Mouse (Mus musculus): ENCODE measurements around the gene Gpc6. TPM values are rescaled to one million over a fixed set of nuclear protein-coding genes. Genes with fewer than 3 reads are reported as not detected.

Gpc6 gene
- total and polyA plus RNA-seq, 3 experiments, result not detected

GRCm38 (mm10) chr14:117157426-117157825 is 232.3 kb downstream of the Gpc6 start:
- H3K27me3 ChIP-seq (ENCODE audit: control insufficient read depth in 1 of 2, insufficient read depth in 2 of 2, low read length in 2 of 2), result no peaks in the 10 kb centered on the region
- no peak for TF ChIP-seq GATA1 (IDR thresholded peaks at IDR 0.05; ENCODE audit: low read depth, low read length)
- TF ChIP-seq E2F4 (IDR thresholded peaks at IDR 0.05; ENCODE audit: borderline replicate concordance, low read depth, low read length), result no peak
- no peak for TF ChIP-seq GABPA (IDR thresholded peaks at IDR 0.05; ENCODE audit: low read depth, low read length)
- TF ChIP-seq EP300 (IDR thresholded peaks at IDR 0.05; ENCODE audit: low read depth in 1 of 2, low read length in 2 of 2), result no peak
- no peak for TF ChIP-seq BHLHE40 (IDR thresholded peaks at IDR 0.05; ENCODE audit: borderline replicate concordance, low read depth, low read length)
- no peak for TF ChIP-seq RAD21 (IDR thresholded peaks at IDR 0.05; ENCODE audit: low read depth, low read length)
- no peak for TF ChIP-seq JUND (IDR thresholded peaks at IDR 0.05; ENCODE audit: low read depth, low read length)
- no peak for TF ChIP-seq KAT2A (conservative IDR thresholded peaks at IDR 0.05; ENCODE audit: low read depth, low read length)
- no peak for TF ChIP-seq POLR2AphosphoS2 (IDR thresholded peaks at IDR 0.05; ENCODE audit: low read length)
- H3K4me3 ChIP-seq (ENCODE audit: control insufficient read depth in 1 of 2, insufficient read depth in 1 of 2, low read depth in 2 of 2, low read length in 2 of 2), result no peak overlapping the region
- no peaks in the 10 kb centered on the region for H3K4me1 ChIP-seq (ENCODE audit: control insufficient read depth in 1 of 2, insufficient read depth in 2 of 2, low read length in 2 of 2)
- H3K36me3 ChIP-seq (ENCODE audit: control insufficient read depth in 1 of 2, insufficient read depth in 2 of 2, low read length in 2 of 2), result no peaks in the 10 kb centered on the region
- H3K9me3 ChIP-seq (replicated peaks; ENCODE audit: insufficient read depth, low read length), result no peaks in the 10 kb centered on the region
- no peak overlapping the region for H3K9ac ChIP-seq (ENCODE audit: control insufficient read depth, low read depth, low read length, poor library complexity, severe bottlenecking)
- no peaks in the 10 kb centered on the region for H3K79me2 ChIP-seq (ENCODE audit: control insufficient read depth, insufficient read depth, low read length, poor library complexity)
- DNase-seq (ENCODE audit: low read depth, low spot score), result no peak
- H3K27ac ChIP-seq (ENCODE audit: control insufficient read depth, low read depth, low read length), result no peak overlapping the region

- H3K79me2 ChIP-seq (ENCODE audit: control insufficient read depth, insufficient read depth, low read length, poor library complexity), result no peaks in the 10 kb centered on the region
- no peaks in the 10 kb centered on the region for H3K27me3 ChIP-seq (ENCODE audit: control insufficient read depth in 1 of 2, insufficient read depth in 2 of 2, low read length in 2 of 2)
- no peaks in the 10 kb centered on the region for H3K9me3 ChIP-seq (replicated peaks; ENCODE audit: insufficient read depth, low read length)
- H3K27ac ChIP-seq (ENCODE audit: control insufficient read depth, low read depth, low read length), result no peak overlapping the region
- TF ChIP-seq MAFK (IDR thresholded peaks at IDR 0.05; ENCODE audit: borderline replicate concordance, low read depth, low read length) (no peak), ELF1 (IDR thresholded peaks at IDR 0.05; ENCODE audit: low read depth, low read length) (no peak), ZNF384 (IDR thresholded peaks at IDR 0.05; ENCODE audit: low read depth, low read length) (no peak), SIN3A (IDR thresholded peaks at IDR 0.05; ENCODE audit: low read length) (no peak), MEF2A (IDR thresholded peaks at IDR 0.05; ENCODE audit: extremely low read depth, insufficient replicate concordance, low read depth, low read length, poor library complexity, severe bottlenecking) (no peak), JUND (IDR thresholded peaks at IDR 0.05; ENCODE audit: low read depth, low read length) (no peak), MYB (IDR thresholded peaks at IDR 0.05; ENCODE audit: low read depth, low read length) (no peak), ZMIZ1 (IDR thresholded peaks at IDR 0.05; ENCODE audit: low read depth, low read length) (no peak), GABPA (IDR thresholded peaks at IDR 0.05; ENCODE audit: low read depth, low read length) (no peak), EP300 (IDR thresholded peaks at IDR 0.05; ENCODE audit: low read depth in 1 of 2, low read length in 2 of 2) (no peak), RAD21 (IDR thresholded peaks at IDR 0.05; ENCODE audit: low read depth, low read length) (no peak)
- no peaks in the 10 kb centered on the region for H3K36me3 ChIP-seq (ENCODE audit: control insufficient read depth in 1 of 2, insufficient read depth in 2 of 2, low read length in 2 of 2)
- no peak overlapping the region for H3K9ac ChIP-seq (ENCODE audit: control insufficient read depth, low read depth, low read length, poor library complexity, severe bottlenecking)
- H3K4me3 ChIP-seq (ENCODE audit: control insufficient read depth in 1 of 2, insufficient read depth in 1 of 2, low read depth in 2 of 2, low read length in 2 of 2), result no peak overlapping the region
- no peak for DNase-seq (ENCODE audit: low read depth, low spot score)
- H3K4me1 ChIP-seq (ENCODE audit: control insufficient read depth in 1 of 2, insufficient read depth in 2 of 2, low read length in 2 of 2), result no peaks in the 10 kb centered on the region
Observed at GRCm38 (mm10) chr14:117166350-117166749, 241.2 kb downstream of the Gpc6 start.
